Mouse (Mus musculus): ENCODE results near the gene Mitd1.

Gene Mitd1

GRCm38 (mm10) chr1:37890025-37890652 is at the start of gene Mitd1, which contains the start of gene Mrpl30:
Mitd1 (minus strand) TSS chr1:37890411.
Mrpl30 (plus strand) TSS chr1:37890477.
- DNase-seq = peak; percentile 93

GRCm38 (mm10) chr1:37931806-37932205 is 41.6 kb upstream of the Mitd1 start:
- peak; percentile 70 for DNase-seq

GRCm38 (mm10) chr1:37925971-37926370 is 35.8 kb upstream of the Mitd1 start:
- no peak for DNase-seq

- no peak for DNase-seq
These were observed 32.3 kb upstream of the Mitd1 start for GRCm38 (mm10) chr1:37922536-37922935.

- no peak for DNase-seq
These were observed 27.9 kb upstream of the Mitd1 start for GRCm38 (mm10) chr1:37918096-37918495.

- no peak for DNase-seq
These were observed 27.5 kb upstream of the Mitd1 start for GRCm38 (mm10) chr1:37917666-37918065.

GRCm38 (mm10) chr1:37916393-37916792 is 26.2 kb upstream of the Mitd1 start, which contains the start of gene Lyg2:
Lyg2 (minus strand) TSS chr1:37916493.
- no peak for DNase-seq

GRCm38 (mm10) chr1:37912751-37913150 is 22.5 kb upstream of the Mitd1 start:
- no peak for DNase-seq

GRCm38 (mm10) chr1:37903178-37903577 is 13.0 kb upstream of the Mitd1 start:
- peak; percentile 38 for DNase-seq

- DNase-seq = no peak
These were observed 10.1 kb upstream of the Mitd1 start for GRCm38 (mm10) chr1:37900288-37900687.

- DNase-seq = no peak
These were observed 9.6 kb upstream of the Mitd1 start for GRCm38 (mm10) chr1:37899816-37900215.

GRCm38 (mm10) chr1:37894606-37895005 is 4.4 kb upstream of the Mitd1 start:
- DNase-seq = no peak

GRCm38 (mm10) chr1:37891400-37891799 is 1.2 kb upstream of the Mitd1 start:
- DNase-seq = no peak

GRCm38 (mm10) chr1:37889206-37889605 is 1.0 kb downstream of the Mitd1 start:
- DNase-seq = no peak

- DNase-seq = no peak
These were observed 5.8 kb downstream of the Mitd1 start for GRCm38 (mm10) chr1:37884451-37884850.

GRCm38 (mm10) chr1:37883411-37883810 is 6.8 kb downstream of the Mitd1 start:
- DNase-seq = no peak

- no peak for DNase-seq
These were observed 12.3 kb downstream of the Mitd1 start for GRCm38 (mm10) chr1:37877736-37878460.

GRCm38 (mm10) chr1:37873157-37873556 is 17.1 kb downstream of the Mitd1 start:
- no peak for DNase-seq

- DNase-seq = peak; percentile 85
These were observed 17.8 kb downstream of the Mitd1 start for GRCm38 (mm10) chr1:37872131-37873067.

- DNase-seq = peak; percentile 58
These were observed 18.5 kb downstream of the Mitd1 start, which contains the start of gene Lipt1 for GRCm38 (mm10) chr1:37871704-37872103. Lipt1 (plus strand) TSS chr1:37871738.

GRCm38 (mm10) chr1:37869362-37869761 is 20.8 kb downstream of the Mitd1 start:
- DNase-seq = no peak

GRCm38 (mm10) chr1:37868640-37869039 is 21.6 kb downstream of the Mitd1 start:
- DNase-seq = no peak

GRCm38 (mm10) chr1:37867684-37868322 is 22.4 kb downstream of the Mitd1 start:
- no peak for DNase-seq
